Mouse (Mus musculus): ENCODE results near the gene Opn4. TPM values are rescaled to one million over a fixed set of nuclear protein-coding genes. Genes with fewer than 3 reads are reported as not detected.

The Opn4 gene
- polyA plus RNA-seq, 2 experiments, result not detected

DNA sequence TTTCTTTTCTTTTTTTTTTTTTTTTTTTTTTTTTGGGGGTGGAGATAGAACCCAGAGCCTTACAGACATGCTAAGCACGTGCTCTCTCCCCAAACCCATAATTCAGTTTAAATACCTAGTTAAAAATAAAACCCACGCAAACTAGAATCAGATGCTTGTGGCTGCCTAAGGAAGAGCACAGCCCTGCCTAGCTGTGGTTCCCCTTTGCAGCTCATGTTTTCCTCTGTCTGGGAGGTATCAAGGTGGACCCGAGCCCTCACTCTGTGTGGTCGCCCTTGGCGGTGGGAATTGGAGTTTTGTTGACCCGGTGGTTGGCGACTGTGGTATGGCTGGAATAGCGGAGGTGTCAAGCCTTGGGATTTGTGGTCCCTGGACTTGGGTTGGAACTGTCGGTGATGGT lies 41.0 kb downstream of the Opn4 start:
- no peaks in the 10 kb centered on the region for H3K4me1 ChIP-seq (replicated peaks; ENCODE audit: control insufficient read depth in 2 of 2, insufficient read depth in 2 of 2, low read length in 1 of 2)
- no peak overlapping the region for H3K9ac ChIP-seq (replicated peaks)
- H3K4me3 ChIP-seq (ENCODE audit: insufficient read depth in 1 of 2, low read depth in 2 of 2, low read length in 2 of 2), result no peak overlapping the region
- no peaks in the 10 kb centered on the region for H3K36me3 ChIP-seq (replicated peaks; ENCODE audit: control insufficient read depth, insufficient read depth, low read depth)
- no peak for TF ChIP-seq CTCF (IDR thresholded peaks at IDR 0.05; ENCODE audit: low read depth)
- no peak for TF ChIP-seq EP300 (IDR thresholded peaks at IDR 0.05; ENCODE audit: low read depth)
- DNase-seq (ENCODE audit: low read depth in 3 of 3, low spot score in 3 of 3) (no peak), ATAC-seq (ENCODE audit: insufficient read depth) (no peak)
- no peak overlapping the region for H3K4me2 ChIP-seq (ENCODE audit: low read depth)
- no peaks in the 10 kb centered on the region for H3K9me3 ChIP-seq (ENCODE audit: control insufficient read depth, low read length)
- H3K27ac ChIP-seq, result no peak overlapping the region
- 62% methylated on average over 9 of the region's 9 CpGs for WGBS (ENCODE audit: insufficient replicate concordance)
- H3K27me3 ChIP-seq (ENCODE audit: control insufficient read depth, insufficient read depth, low read length), result no peaks in the 10 kb centered on the region

DNA sequence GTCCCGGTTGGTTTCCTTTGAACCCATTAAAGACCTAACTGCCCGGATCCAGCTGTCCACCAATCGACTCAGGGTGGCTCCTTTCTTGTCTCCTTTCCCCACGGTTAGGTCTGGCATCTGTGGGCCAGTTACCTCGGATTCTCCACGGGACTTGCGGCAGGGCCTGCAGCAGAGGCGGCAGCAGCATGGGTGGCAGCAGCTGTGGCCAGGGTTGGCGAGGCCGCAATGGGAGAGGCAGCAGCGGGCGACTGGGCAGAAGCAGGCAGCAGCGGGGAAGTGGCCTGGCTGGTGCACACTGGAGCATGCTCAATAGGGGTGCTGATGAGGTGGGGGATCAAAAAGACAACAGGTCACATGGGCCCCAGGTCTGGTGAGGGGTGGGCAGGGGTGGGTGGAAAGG lies 44.7 kb downstream of the Opn4 start:
- H3K9ac ChIP-seq (replicated peaks), result no peak overlapping the region
- H3K4me3 ChIP-seq (ENCODE audit: insufficient read depth in 1 of 2, low read depth in 2 of 2, low read length in 2 of 2), result no peak overlapping the region
- no peaks in the 10 kb centered on the region for H3K9me3 ChIP-seq (ENCODE audit: control insufficient read depth, low read length)
- H3K27ac ChIP-seq, result no peak overlapping the region
- 56% methylated on average over 13 of the region's 13 CpGs for WGBS (ENCODE audit: insufficient replicate concordance)
- no peaks in the 10 kb centered on the region for H3K4me1 ChIP-seq (replicated peaks; ENCODE audit: control insufficient read depth in 2 of 2, insufficient read depth in 2 of 2, low read length in 1 of 2)
- H3K36me3 ChIP-seq (replicated peaks; ENCODE audit: control insufficient read depth, insufficient read depth, low read depth), result no peaks in the 10 kb centered on the region
- no peaks in the 10 kb centered on the region; the same call in 1 of the 2 replicates for H3K27me3 ChIP-seq (ENCODE audit: control insufficient read depth, insufficient read depth, low read length)
- TF ChIP-seq CTCF (IDR thresholded peaks at IDR 0.05; ENCODE audit: low read depth), result no peak
- TF ChIP-seq EP300 (IDR thresholded peaks at IDR 0.05; ENCODE audit: low read depth), result no peak
- DNase-seq (ENCODE audit: low read depth in 3 of 3, low spot score in 3 of 3), result no peak
- no peak overlapping the region for H3K4me2 ChIP-seq (ENCODE audit: low read depth)
- ATAC-seq (ENCODE audit: insufficient read depth), result no peak

DNA sequence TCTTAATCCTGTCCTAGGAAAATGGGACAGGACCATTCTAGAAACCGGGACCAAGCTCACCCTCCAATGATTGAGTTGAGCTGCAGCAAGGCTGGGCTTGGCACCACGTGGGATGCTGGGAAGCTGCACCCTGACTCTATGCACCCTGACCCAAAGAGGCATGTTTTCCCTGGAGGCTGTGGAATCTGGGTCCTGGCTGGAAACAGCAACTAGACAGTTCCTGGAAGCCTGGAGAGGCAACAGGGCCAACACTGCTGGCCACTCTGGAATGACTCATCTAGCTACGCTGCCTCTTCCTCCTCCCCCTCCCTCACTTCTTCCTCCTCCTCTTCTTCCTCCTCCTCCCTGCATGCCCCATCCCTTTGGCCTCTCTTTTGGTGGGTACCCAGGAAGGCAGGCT lies 45.9 kb downstream of the Opn4 start:
- ATAC-seq (ENCODE audit: insufficient read depth), result no peak
- Histone ChIP-seq H3K4me1 (replicated peaks; ENCODE audit: control insufficient read depth in 2 of 2, insufficient read depth in 2 of 2, low read length in 1 of 2) (no peaks in the 10 kb centered on the region), H3K4me2 (ENCODE audit: low read depth) (no peak overlapping the region), H3K27ac (no peak overlapping the region), H3K9me3 (ENCODE audit: control insufficient read depth, low read length) (no peaks in the 10 kb centered on the region), H3K4me3 (ENCODE audit: insufficient read depth in 1 of 2, low read depth in 2 of 2, low read length in 2 of 2) (no peak overlapping the region), H3K9ac (replicated peaks) (no peak overlapping the region), H3K27me3 (ENCODE audit: control insufficient read depth, insufficient read depth, low read length) (peaks cover 9% of the 10 kb centered on the region), H3K36me3 (replicated peaks; ENCODE audit: control insufficient read depth, insufficient read depth, low read depth) (no peaks in the 10 kb centered on the region)
- DNase-seq (ENCODE audit: low read depth in 3 of 3, low spot score in 3 of 3), result no peak
- 53% methylated on average over 3 of the region's 3 CpGs for whole genome bisulfite sequencing (ENCODE audit: insufficient replicate concordance)
- no peak for TF ChIP-seq CTCF (IDR thresholded peaks at IDR 0.05; ENCODE audit: low read depth)
- no peak for TF ChIP-seq EP300 (IDR thresholded peaks at IDR 0.05; ENCODE audit: low read depth)

DNA sequence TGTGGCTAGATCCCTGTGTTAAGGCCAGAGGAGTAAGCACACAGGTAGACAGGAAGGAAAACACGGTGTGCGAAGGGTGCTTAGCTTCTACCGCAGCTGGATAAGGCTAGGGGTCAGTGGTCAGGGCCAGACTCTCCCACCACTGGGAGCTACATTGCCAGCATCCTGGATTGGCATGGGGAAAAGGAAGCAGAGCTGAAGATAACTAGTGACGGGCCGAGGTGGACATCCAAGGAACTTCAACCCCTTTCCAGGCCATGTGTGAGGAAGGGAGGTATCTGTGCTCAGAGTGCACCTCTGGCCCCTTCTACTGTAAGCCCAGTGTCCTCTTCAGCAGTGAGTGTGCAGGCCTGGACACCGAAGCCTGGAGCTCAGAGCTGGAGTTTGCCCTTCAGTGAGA lies 46.5 kb downstream of the Opn4 start:
- H3K4me3 ChIP-seq (ENCODE audit: insufficient read depth in 1 of 2, low read depth in 2 of 2, low read length in 2 of 2), result no peak overlapping the region
- TF ChIP-seq CTCF (IDR thresholded peaks at IDR 0.05; ENCODE audit: low read depth) (no peak), EP300 (IDR thresholded peaks at IDR 0.05; ENCODE audit: low read depth) (no peak)
- no peak overlapping the region for H3K4me2 ChIP-seq (ENCODE audit: low read depth)
- H3K4me1 ChIP-seq (replicated peaks; ENCODE audit: control insufficient read depth in 2 of 2, insufficient read depth in 2 of 2, low read length in 1 of 2), result no peaks in the 10 kb centered on the region
- no peak overlapping the region for H3K27ac ChIP-seq
- WGBS (ENCODE audit: insufficient replicate concordance), result 59% methylated on average over 6 of the region's 6 CpGs
- H3K27me3 ChIP-seq (ENCODE audit: control insufficient read depth, insufficient read depth, low read length), result peaks cover 15% of the 10 kb centered on the region
- H3K36me3 ChIP-seq (replicated peaks; ENCODE audit: control insufficient read depth, insufficient read depth, low read depth), result no peaks in the 10 kb centered on the region
- H3K9ac ChIP-seq (replicated peaks), result no peak overlapping the region
- no peaks in the 10 kb centered on the region for H3K9me3 ChIP-seq (ENCODE audit: control insufficient read depth, low read length)
- DNase-seq (ENCODE audit: low read depth in 3 of 3, low spot score in 3 of 3) (no peak), ATAC-seq (ENCODE audit: insufficient read depth) (no peak)

DNA sequence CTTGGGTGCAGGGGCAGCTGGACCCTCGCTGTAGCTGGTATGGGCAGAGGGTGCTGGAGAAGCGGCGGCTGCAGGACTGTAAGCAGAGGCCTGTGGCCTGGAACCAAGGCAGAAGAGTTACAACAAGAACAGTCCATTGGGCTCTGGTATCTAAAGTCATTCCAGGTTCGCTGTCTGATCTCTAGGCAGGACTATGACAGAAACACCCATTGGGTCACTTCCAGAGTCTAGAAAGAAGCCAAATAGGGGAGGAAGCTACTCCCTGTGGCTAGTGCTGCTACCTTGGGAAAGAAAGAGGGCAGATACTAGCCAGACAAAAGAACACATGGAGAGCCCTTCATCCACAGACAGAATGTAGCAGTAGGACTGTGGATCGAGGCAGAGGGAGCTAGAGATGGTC lies 47.7 kb downstream of the Opn4 start:
- 59% methylated on average over 5 of the region's 5 CpGs for WGBS (ENCODE audit: insufficient replicate concordance)
- DNase-seq (ENCODE audit: low read depth in 3 of 3, low spot score in 3 of 3), result no peak

More for the DNA sequence above, 47.7 kb downstream of the Opn4 start:
- no peak for TF ChIP-seq CTCF (IDR thresholded peaks at IDR 0.05; ENCODE audit: low read depth)
- no peak for TF ChIP-seq EP300 (IDR thresholded peaks at IDR 0.05; ENCODE audit: low read depth)
- Histone ChIP-seq H3K4me1 (replicated peaks; ENCODE audit: control insufficient read depth in 2 of 2, insufficient read depth in 2 of 2, low read length in 1 of 2) (no peaks in the 10 kb centered on the region), H3K9ac (replicated peaks) (no peak overlapping the region), H3K4me2 (ENCODE audit: low read depth) (no peak overlapping the region), H3K4me3 (ENCODE audit: insufficient read depth in 1 of 2, low read depth in 2 of 2, low read length in 2 of 2) (no peak overlapping the region), H3K27ac (no peak overlapping the region), H3K36me3 (replicated peaks; ENCODE audit: control insufficient read depth, insufficient read depth, low read depth) (no peaks in the 10 kb centered on the region), H3K27me3 (ENCODE audit: control insufficient read depth, insufficient read depth, low read length) (peaks cover 23% of the 10 kb centered on the region), H3K9me3 (ENCODE audit: control insufficient read depth, low read length) (no peaks in the 10 kb centered on the region)
- ATAC-seq (ENCODE audit: insufficient read depth), result no peak

All from liver, embryonic 14.5 days (tissue).